In the genomic region with DNA sequence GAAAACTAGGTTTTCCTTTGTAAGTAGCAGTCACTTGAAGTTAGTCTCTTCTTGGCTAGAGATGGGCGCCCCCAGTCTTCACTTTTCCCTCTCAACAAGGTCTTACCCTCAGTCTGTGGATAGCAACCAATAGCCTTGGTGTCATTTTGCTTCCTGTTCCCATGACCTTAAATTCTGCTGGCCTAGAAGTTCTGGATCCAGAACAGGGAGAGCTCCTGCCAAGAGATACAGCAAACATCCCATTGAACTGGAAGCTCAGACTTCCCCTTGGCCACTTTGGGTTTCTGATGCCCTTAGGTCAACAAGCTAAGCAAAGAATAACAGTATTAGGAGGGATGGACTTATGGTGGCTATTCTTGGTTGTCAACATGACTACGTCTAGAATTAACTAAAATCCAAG, we compare ENCODE assay signal across 22 mouse cellular contexts.
DNase-seq lines count a peak whose midpoint lies in the region; ATAC-seq lines count a peak whose summit lies in the region.
"Had no signal": no experiment of that assay in that cellular context is flagged by ENCODE, and none has a peak within 500 bp of the region (broad histone marks: within the 10 kb centered on the region; RNA-seq: fewer than 3 reads in every experiment).

No protein-coding gene starts in this region.

- H3K4me2 ChIP-seq in heart, embryonic 11.5 days, result no peak overlapping the region
- no peak overlapping the region for H3K4me2 ChIP-seq in midbrain, embryonic 14.5 days (ENCODE audit: low read length)
- H3K4me2 ChIP-seq: limb, embryonic 13.5 days; liver, embryonic 15.5 days; stomach, embryonic 15.5 days had no signal

- no peak overlapping the region for H3K27ac ChIP-seq in heart, embryonic 11.5 days (ENCODE audit: low read depth, low read length)
- H3K27ac ChIP-seq in midbrain, embryonic 14.5 days (replicated peaks; ENCODE audit: low read depth, low read length), result no peak overlapping the region
- H3K27ac ChIP-seq: gastrocnemius, adult 2 months; limb, embryonic 13.5 days; liver, embryonic 15.5 days; stomach, embryonic 15.5 days had no signal

- no peak overlapping the region for H3K4me3 ChIP-seq in heart, embryonic 11.5 days (ENCODE audit: low read depth, low read length)
- H3K4me3 ChIP-seq in midbrain, embryonic 14.5 days (replicated peaks; ENCODE audit: low read depth, low read length), result no peak overlapping the region
- H3K4me3 ChIP-seq: gastrocnemius, adult 2 months; limb, embryonic 13.5 days; liver, embryonic 15.5 days; megakaryocyte, embryonic 14.5 days; stomach, embryonic 15.5 days had no signal

- no peaks in the 10 kb centered on the region for H3K4me1 ChIP-seq in heart, embryonic 11.5 days (ENCODE audit: control insufficient read depth, insufficient read depth, low read length)
- no peaks in the 10 kb centered on the region for H3K4me1 ChIP-seq in midbrain, embryonic 14.5 days (ENCODE audit: control insufficient read depth, insufficient read depth, low read length)
- H3K4me1 ChIP-seq: liver, embryonic 15.5 days; megakaryocyte, embryonic 14.5 days; stomach, embryonic 15.5 days had no signal

- WGBS in heart, embryonic 11.5 days (ENCODE audit: insufficient replicate concordance), result 78% methylated on average over 2 of the region's 2 CpGs
- WGBS in midbrain, embryonic 14.5 days, result 91% methylated on average over 2 of the region's 2 CpGs

- no peak for ATAC-seq in heart, embryonic 11.5 days (replicated peaks; ENCODE audit: insufficient number of reproducible peaks, low FRiP score, low TSS enrichment)
- ATAC-seq in midbrain, embryonic 14.5 days (ENCODE audit: low FRiP score, low TSS enrichment), result no peak
- ATAC-seq: lung, postnatal 0 days; midbrain, embryonic 16.5 days had no signal

- H3K27me3 ChIP-seq in heart, embryonic 11.5 days (ENCODE audit: control insufficient read depth, insufficient read depth, low read length), result no peaks in the 10 kb centered on the region
- no peaks in the 10 kb centered on the region for H3K27me3 ChIP-seq in midbrain, embryonic 14.5 days (ENCODE audit: control insufficient read depth, insufficient read depth, low read length)
- H3K27me3 ChIP-seq: limb, embryonic 13.5 days; liver, embryonic 15.5 days; stomach, embryonic 15.5 days had no signal

- intact Hi-C loops in heart, postnatal 10 days (cut with DNase I), result loop anchor here (5.0 kb wide), 1 partner anchor 160 kb away; no protein-coding TSS in a partner anchor

- H3K36me3 ChIP-seq in heart, embryonic 11.5 days (ENCODE audit: control insufficient read depth, insufficient read depth, low read length), result no peaks in the 10 kb centered on the region
- H3K36me3 ChIP-seq in midbrain, embryonic 14.5 days (ENCODE audit: control insufficient read depth, insufficient read depth, low read length), result no peaks in the 10 kb centered on the region
- H3K36me3 ChIP-seq: limb, embryonic 13.5 days; liver, embryonic 15.5 days; stomach, embryonic 15.5 days had no signal

- no peak overlapping the region for H3K9ac ChIP-seq in heart, embryonic 11.5 days (ENCODE audit: low read depth, low read length)
- H3K9ac ChIP-seq in midbrain, embryonic 14.5 days (replicated peaks; ENCODE audit: low read length), result no peak overlapping the region
- H3K9ac ChIP-seq: limb, embryonic 13.5 days; liver, embryonic 15.5 days; stomach, embryonic 15.5 days had no signal

- H3K9me3 ChIP-seq in heart, embryonic 11.5 days (replicated peaks; ENCODE audit: control insufficient read depth, low read length), result no peaks in the 10 kb centered on the region
- H3K9me3 ChIP-seq in midbrain, embryonic 14.5 days (ENCODE audit: control insufficient read depth, low read length), result no peaks in the 10 kb centered on the region
- H3K9me3 ChIP-seq: limb, embryonic 13.5 days; liver, embryonic 15.5 days; megakaryocyte, embryonic 14.5 days; stomach, embryonic 15.5 days had no signal

- peak; percentile 96 for DNase-seq in heart, adult 11 months
- peak; percentile 54 for DNase-seq in kidney, postnatal 14 days
- DNase-seq in kidney, adult 18-20 months, result no peak
- peak; percentile 70 for DNase-seq in heart, adult 8-10 months (ENCODE audit: low spot score)
- DNase-seq in heart, postnatal 10 days, result peak; percentile 33 to 49
- no peak for DNase-seq in layer of hippocampus, adult 11-12 months (ENCODE audit: low spot score)
- no peak for DNase-seq in midbrain, embryonic 14.5 days
- DNase-seq: B cell, adult 2 months; cerebellum, adult 8-10 months; gastrocnemius, adult 2 months; layer of hippocampus, postnatal 36 days; right cerebral cortex, postnatal 14 days; spleen, adult 18-20 months; thymus, adult 18-20 months; thymus, postnatal 4 days had no signal

Comparison
In these comparisons a context has a peak if more than half of its experiments do, and no peak if none do; other contexts are left out.
1. DNase-seq: peak in heart, adult 11 months (single experiment), kidney, postnatal 14 days (single experiment), heart, adult 8-10 months (single experiment) and heart, postnatal 10 days (2 of 2); none in kidney, adult 18-20 months (single experiment), layer of hippocampus, adult 11-12 months (single experiment) and midbrain, embryonic 14.5 days (single experiment).